Mouse (Mus musculus): ENCODE measurements around the gene 1500011B03Rik.

GRCm38 (mm10) chr5:114772456-114773203 is 50.6 kb downstream of the 1500011B03Rik start:
- no peak for TF ChIP-seq MAX (IDR thresholded peaks at IDR 0.05; ENCODE audit: low read depth)
- no peak for TF ChIP-seq POLR2A (IDR thresholded peaks at IDR 0.05; ENCODE audit: insufficient read length, low read depth)
- TF ChIP-seq E2F4 (IDR thresholded peaks at IDR 0.05; ENCODE audit: insufficient read depth) = no peak
- no peak for TF ChIP-seq REST (IDR thresholded peaks at IDR 0.05; ENCODE audit: insufficient read depth, insufficient read length)
- no peak for TF ChIP-seq MYOD1 (IDR thresholded peaks at IDR 0.05; ENCODE audit: control insufficient read depth in 1 of 3, insufficient read length in 2 of 3, low read depth in 2 of 3)
- no peak for TF ChIP-seq SRF (IDR thresholded peaks at IDR 0.05; ENCODE audit: control insufficient read depth, insufficient read length, low read depth)
- TF ChIP-seq USF1 (IDR thresholded peaks at IDR 0.05; ENCODE audit: low read depth) = no peak

Measured in myocyte (in vitro differentiated cells).